ENCODE assay signal across 10 mouse cellular contexts in the genomic region with DNA sequence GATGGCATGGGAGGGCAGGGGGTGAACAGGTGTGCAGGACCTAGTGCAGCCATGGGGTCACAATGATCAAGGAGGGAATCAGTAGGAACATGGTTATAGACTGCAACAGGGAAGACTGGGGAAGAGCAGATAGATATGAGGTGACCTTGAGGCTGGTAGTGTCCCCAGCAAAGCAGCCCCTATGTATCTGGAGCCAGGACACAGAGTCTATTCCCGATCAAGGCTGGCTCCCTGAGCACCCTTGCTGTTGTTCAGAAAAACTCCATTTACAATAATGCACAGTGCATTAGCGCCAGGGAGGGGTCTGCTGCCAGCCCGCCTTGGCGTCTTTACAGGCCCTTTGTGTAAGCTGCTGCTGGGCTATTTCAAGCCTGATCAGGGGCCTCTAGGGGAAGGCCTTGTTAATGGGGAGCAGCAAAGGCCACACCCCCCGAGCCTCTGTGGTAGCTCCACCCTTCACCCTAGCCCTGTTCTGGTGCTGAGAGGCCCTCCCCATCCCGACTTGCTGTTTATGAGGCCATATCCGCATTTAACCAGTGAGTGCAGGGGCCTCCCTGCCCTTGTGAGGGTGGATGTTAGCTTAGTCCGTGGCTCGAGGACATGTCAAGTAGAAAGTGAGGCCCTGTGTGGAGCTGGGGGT. TPM values are rescaled to one million over a fixed set of nuclear protein-coding genes. Genes with fewer than 3 reads are reported as not detected.
DNase-seq lines count a peak whose midpoint lies in the region; ATAC-seq lines count a peak whose summit lies in the region.
"Had no signal": no experiment of that assay in that cellular context is flagged by ENCODE, and none has a peak within 500 bp of the region (broad histone marks: within the 10 kb centered on the region; RNA-seq: fewer than 3 reads in every experiment).

No protein-coding gene starts in this region.

- H3K9ac ChIP-seq in liver, embryonic 11.5 days (ENCODE audit: low read depth, low read length) = no peak overlapping the region
- H3K9ac ChIP-seq in forebrain, embryonic 12.5 days = no peak overlapping the region
- H3K9ac ChIP-seq in hindbrain, embryonic 14.5 days = no peak overlapping the region
- H3K9ac ChIP-seq in neural tube, embryonic 13.5 days = peak overlapping the region; percentile 17; the same call in 1 of the 2 replicates

- DNase-seq in liver = peak; percentile 29
- no peak for DNase-seq in liver, embryonic 11.5 days (ENCODE audit: low spot score)
- no peak for DNase-seq in hindbrain, embryonic 14.5 days (ENCODE audit: low spot score)
- no peak for DNase-seq in cerebellum, postnatal 25 days
- no peak for DNase-seq in layer of hippocampus, adult 9-10 months (ENCODE audit: low spot score)
- no peak for DNase-seq in left cerebral cortex, adult 9 months (ENCODE audit: low spot score in 2 of 2)
- DNase-seq: cerebellum, postnatal 36 days had no signal

- H3K9me3 ChIP-seq in liver, embryonic 11.5 days (ENCODE audit: control insufficient read depth, low read length) = no peaks in the 10 kb centered on the region
- H3K9me3 ChIP-seq in forebrain, embryonic 12.5 days = no peaks in the 10 kb centered on the region
- 0 out of 2 replicates have a peak, but pooled peaks cover 3% of the 10 kb centered on the region for H3K9me3 ChIP-seq in hindbrain, embryonic 14.5 days (ENCODE audit: control insufficient read depth, low read length)
- H3K9me3 ChIP-seq in neural tube, embryonic 13.5 days = no peaks in the 10 kb centered on the region

- H3K27ac ChIP-seq in liver, embryonic 11.5 days (ENCODE audit: low read depth, low read length) = no peak overlapping the region
- no peak overlapping the region for H3K27ac ChIP-seq in forebrain, embryonic 12.5 days
- no peak overlapping the region for H3K27ac ChIP-seq in hindbrain, embryonic 14.5 days
- peak overlapping the region; percentile 74 for H3K27ac ChIP-seq in neural tube, embryonic 13.5 days (replicated peaks)

- H3K4me3 ChIP-seq in liver, embryonic 11.5 days (ENCODE audit: low read depth, low read length) = no peak overlapping the region
- no peak overlapping the region for H3K4me3 ChIP-seq in forebrain, embryonic 12.5 days (replicated peaks)
- no peak overlapping the region for H3K4me3 ChIP-seq in hindbrain, embryonic 14.5 days (replicated peaks; ENCODE audit: low read length)
- H3K4me3 ChIP-seq in neural tube, embryonic 13.5 days = no peak overlapping the region

- H3K36me3 ChIP-seq in liver, embryonic 11.5 days (ENCODE audit: control insufficient read depth, insufficient read depth, low read length) = no peaks in the 10 kb centered on the region
- no peaks in the 10 kb centered on the region for H3K36me3 ChIP-seq in forebrain, embryonic 12.5 days (replicated peaks)
- H3K36me3 ChIP-seq in hindbrain, embryonic 14.5 days (replicated peaks; ENCODE audit: control insufficient read depth, insufficient read depth) = no peaks in the 10 kb centered on the region
- no peaks in the 10 kb centered on the region for H3K36me3 ChIP-seq in neural tube, embryonic 13.5 days

- 0 out of 2 replicates have a peak, but pooled peaks cover 4% of the 10 kb centered on the region for H3K4me1 ChIP-seq in liver, embryonic 11.5 days (replicated peaks; ENCODE audit: control insufficient read depth, insufficient read depth, low read length)
- H3K4me1 ChIP-seq in forebrain, embryonic 12.5 days = peaks cover 12% of the 10 kb centered on the region
- H3K4me1 ChIP-seq in hindbrain, embryonic 14.5 days (replicated peaks; ENCODE audit: control insufficient read depth, insufficient read depth, low read length) = 0 out of 2 replicates have a peak, but pooled peaks cover 7% of the 10 kb centered on the region
- peaks cover 15% of the 10 kb centered on the region for H3K4me1 ChIP-seq in neural tube, embryonic 13.5 days (replicated peaks)

- ATAC-seq in liver, embryonic 11.5 days (replicated peaks; ENCODE audit: low FRiP score) = no peak
- peak; percentile 79 for ATAC-seq in forebrain, embryonic 12.5 days (ENCODE audit: low FRiP score)
- peak; percentile 51; the same call in 1 of the 2 replicates for ATAC-seq in hindbrain, embryonic 14.5 days (ENCODE audit: low FRiP score)
- peak; percentile 56 for ATAC-seq in neural tube, embryonic 13.5 days (ENCODE audit: low read depth)
- ATAC-seq: Patski had no signal

- 36% methylated on average over 9 of the region's 9 CpGs for WGBS in liver, embryonic 11.5 days
- 13% methylated on average over 9 of the region's 9 CpGs for WGBS in forebrain, embryonic 12.5 days
- WGBS in hindbrain, embryonic 14.5 days = 20% methylated on average over 9 of the region's 9 CpGs
- 7% methylated on average over 9 of the region's 9 CpGs for WGBS in neural tube, embryonic 13.5 days

- no peak overlapping the region for H3K4me2 ChIP-seq in liver, embryonic 11.5 days
- peak overlapping the region; percentile 24; the same call in 1 of the 2 replicates for H3K4me2 ChIP-seq in forebrain, embryonic 12.5 days
- H3K4me2 ChIP-seq in hindbrain, embryonic 14.5 days (replicated peaks) = no peak overlapping the region
- H3K4me2 ChIP-seq in neural tube, embryonic 13.5 days = no peak overlapping the region

- H3K27me3 ChIP-seq in liver, embryonic 11.5 days (replicated peaks; ENCODE audit: control insufficient read depth, insufficient read depth, low read length) = no peaks in the 10 kb centered on the region
- peaks cover 16% of the 10 kb centered on the region for H3K27me3 ChIP-seq in forebrain, embryonic 12.5 days
- H3K27me3 ChIP-seq in hindbrain, embryonic 14.5 days (ENCODE audit: control insufficient read depth, insufficient read depth, low read length) = no peaks in the 10 kb centered on the region
- H3K27me3 ChIP-seq in neural tube, embryonic 13.5 days = no peaks in the 10 kb centered on the region

RNA-seq across cellular contexts. Expression of a gene that starts 7.9 kb away (rescaled TPM):
- not detected in 2 replicates for polyA plus RNA-seq in liver, embryonic 11.5 days (2014; fragmentation: Nextera tagmentation; extraction: Ambion mirVana)
- polyA plus RNA-seq in forebrain, embryonic 12.5 days (2016; fragmentation: Nextera tagmentation; extraction: Ambion mirVana) = 0.19 and 0.31 TPM in 2 replicates
- polyA plus RNA-seq in hindbrain, embryonic 14.5 days (2014; fragmentation: Nextera tagmentation; extraction: Ambion mirVana) = 1.2 and 2.4 TPM in 2 replicates
- 0.57 and 0.87 TPM in 2 replicates for polyA plus RNA-seq in neural tube, embryonic 13.5 days (2015; fragmentation: Nextera tagmentation; extraction: Ambion mirVana)
- polyA plus RNA-seq: Patski had no signal

RNA-seq across cellular contexts. Expression of a gene that starts 28.8 kb away (rescaled TPM):
- 2.6 and 3.2 TPM in 2 replicates for polyA plus RNA-seq in liver, embryonic 11.5 days (2014; fragmentation: Nextera tagmentation; extraction: Ambion mirVana)
- 7.8 and 7.9 TPM in 2 replicates for polyA plus RNA-seq in forebrain, embryonic 12.5 days (2016; fragmentation: Nextera tagmentation; extraction: Ambion mirVana)
- polyA plus RNA-seq in hindbrain, embryonic 14.5 days (2014; fragmentation: Nextera tagmentation; extraction: Ambion mirVana) = 10.6 and 14.1 TPM in 2 replicates
- 12.0 and 12.6 TPM in 2 replicates for polyA plus RNA-seq in neural tube, embryonic 13.5 days (2015; fragmentation: Nextera tagmentation; extraction: Ambion mirVana)

RNA-seq across cellular contexts. Expression of a gene that starts 34.7 kb away (rescaled TPM):
- polyA plus RNA-seq in liver, embryonic 11.5 days (2014; fragmentation: Nextera tagmentation; extraction: Ambion mirVana) = not detected in 2 replicates
- polyA plus RNA-seq in forebrain, embryonic 12.5 days (2016; fragmentation: Nextera tagmentation; extraction: Ambion mirVana) = 0.10 TPM in 1 of 2 replicates, not detected in the other
- polyA plus RNA-seq in hindbrain, embryonic 14.5 days (2014; fragmentation: Nextera tagmentation; extraction: Ambion mirVana) = 0.47 and 0.76 TPM in 2 replicates
- polyA plus RNA-seq in neural tube, embryonic 13.5 days (2015; fragmentation: Nextera tagmentation; extraction: Ambion mirVana) = 0.39 and 0.42 TPM in 2 replicates
- polyA plus RNA-seq: Patski had no signal
